Mouse (Mus musculus): Measurements from ENCODE around the gene Ubtd1. TPM values are rescaled to one million over a fixed set of nuclear protein-coding genes. Genes with fewer than 3 reads are reported as not detected.

Ubtd1 gene
- polyA plus RNA-seq, 1 experiment, result not detected

GRCm38 (mm10) chr19:42000446-42000958, 18.9 kb downstream of the Ubtd1 start:
- Histone ChIP-seq H3K4me3 (ENCODE audit: insufficient read depth, low read depth, low read length) (no peak overlapping the region), H3K27ac (ENCODE audit: insufficient read depth, low read depth, low read length) (no peak overlapping the region), H3K4me1 (ENCODE audit: control insufficient read depth, insufficient read depth, low read length) (peaks cover 5% of the 10 kb centered on the region)
- TF ChIP-seq CTCF (IDR thresholded peaks at IDR 0.05; ENCODE audit: insufficient read depth, low read depth, low read length), result no peak
- no peak for TF ChIP-seq POLR2A (IDR thresholded peaks at IDR 0.05; ENCODE audit: insufficient read depth, low read depth, low read length)
- WGBS, result 80% methylated on average over 4 of the region's 4 CpGs

- TF ChIP-seq POLR2A (IDR thresholded peaks at IDR 0.05; ENCODE audit: insufficient read depth, low read depth, low read length), result no peak
- TF ChIP-seq CTCF (IDR thresholded peaks at IDR 0.05; ENCODE audit: insufficient read depth, low read depth, low read length), result no peak
- Histone ChIP-seq H3K4me1 (ENCODE audit: control insufficient read depth, insufficient read depth, low read length) (peaks cover 9% of the 10 kb centered on the region), H3K4me3 (ENCODE audit: insufficient read depth, low read depth, low read length) (no peak overlapping the region), H3K27ac (ENCODE audit: insufficient read depth, low read depth, low read length) (no peak overlapping the region)
- 94% methylated on average over 12 of the region's 12 CpGs for WGBS
Observed at GRCm38 (mm10) chr19:42001253-42001980, 19.9 kb downstream of the Ubtd1 start.

GRCm38 (mm10) chr19:42004258-42004657, 22.7 kb downstream of the Ubtd1 start:
- 72% methylated on average over 6 of the region's 6 CpGs for WGBS
- TF ChIP-seq CTCF (IDR thresholded peaks at IDR 0.05; ENCODE audit: insufficient read depth, low read depth, low read length), result no peak
- TF ChIP-seq POLR2A (IDR thresholded peaks at IDR 0.05; ENCODE audit: insufficient read depth, low read depth, low read length), result no peak
- no peak overlapping the region for H3K27ac ChIP-seq (ENCODE audit: insufficient read depth, low read depth, low read length)
- H3K4me1 ChIP-seq (ENCODE audit: control insufficient read depth, insufficient read depth, low read length), result peaks cover 13% of the 10 kb centered on the region
- no peak overlapping the region for H3K4me3 ChIP-seq (ENCODE audit: insufficient read depth, low read depth, low read length)

- 73% methylated on average over 3 of the region's 3 CpGs for WGBS
- Histone ChIP-seq H3K4me3 (ENCODE audit: insufficient read depth, low read depth, low read length) (no peak overlapping the region), H3K27ac (ENCODE audit: insufficient read depth, low read depth, low read length) (no peak overlapping the region), H3K4me1 (ENCODE audit: control insufficient read depth, insufficient read depth, low read length) (peaks cover 16% of the 10 kb centered on the region)
- TF ChIP-seq POLR2A (IDR thresholded peaks at IDR 0.05; ENCODE audit: insufficient read depth, low read depth, low read length) (no peak), CTCF (IDR thresholded peaks at IDR 0.05; ENCODE audit: insufficient read depth, low read depth, low read length) (no peak)
Observed at GRCm38 (mm10) chr19:42005616-42006015, 24.1 kb downstream of the Ubtd1 start.

- H3K4me3 ChIP-seq (ENCODE audit: insufficient read depth, low read depth, low read length), result no peak overlapping the region
- TF ChIP-seq CTCF (IDR thresholded peaks at IDR 0.05; ENCODE audit: insufficient read depth, low read depth, low read length), result no peak
- no peak for TF ChIP-seq POLR2A (IDR thresholded peaks at IDR 0.05; ENCODE audit: insufficient read depth, low read depth, low read length)
- no peak overlapping the region for H3K27ac ChIP-seq (ENCODE audit: insufficient read depth, low read depth, low read length)
- 81% methylated on average over 8 of the region's 8 CpGs for WGBS
- H3K4me1 ChIP-seq (ENCODE audit: control insufficient read depth, insufficient read depth, low read length), result peaks cover 25% of the 10 kb centered on the region
Observed at GRCm38 (mm10) chr19:42006568-42006967, 25.0 kb downstream of the Ubtd1 start.

GRCm38 (mm10) chr19:42008586-42008985, 27.0 kb downstream of the Ubtd1 start:
- WGBS, result 90% methylated on average over 3 of the region's 3 CpGs
- Histone ChIP-seq H3K27ac (ENCODE audit: insufficient read depth, low read depth, low read length) (peak overlapping the region; percentile 30; the same call in 1 of the 2 replicates), H3K4me1 (ENCODE audit: control insufficient read depth, insufficient read depth, low read length) (peaks cover 28% of the 10 kb centered on the region), H3K4me3 (ENCODE audit: insufficient read depth, low read depth, low read length) (no peak overlapping the region)
- TF ChIP-seq CTCF (IDR thresholded peaks at IDR 0.05; ENCODE audit: insufficient read depth, low read depth, low read length), result no peak

GRCm38 (mm10) chr19:42009067-42009466, 27.5 kb downstream of the Ubtd1 start:
- peaks cover 28% of the 10 kb centered on the region for H3K4me1 ChIP-seq (ENCODE audit: control insufficient read depth, insufficient read depth, low read length)
- TF ChIP-seq CTCF (IDR thresholded peaks at IDR 0.05; ENCODE audit: insufficient read depth, low read depth, low read length), result no peak
- no peak for TF ChIP-seq POLR2A (IDR thresholded peaks at IDR 0.05; ENCODE audit: insufficient read depth, low read depth, low read length)
- H3K27ac ChIP-seq (ENCODE audit: insufficient read depth, low read depth, low read length), result 0 out of 2 replicates have a peak overlapping the region, but pooled peaks have one; percentile 30
- H3K4me3 ChIP-seq (ENCODE audit: insufficient read depth, low read depth, low read length), result no peak overlapping the region
- 62% methylated on average over 7 of the region's 7 CpGs for WGBS

GRCm38 (mm10) chr19:42010436-42010835, 28.9 kb downstream of the Ubtd1 start:
- Histone ChIP-seq H3K27ac (ENCODE audit: insufficient read depth, low read depth, low read length) (no peak overlapping the region), H3K4me1 (ENCODE audit: control insufficient read depth, insufficient read depth, low read length) (peaks cover 30% of the 10 kb centered on the region), H3K4me3 (ENCODE audit: insufficient read depth, low read depth, low read length) (no peak overlapping the region)
- WGBS, result 49% methylated on average over 4 of the region's 4 CpGs
- TF ChIP-seq POLR2A (IDR thresholded peaks at IDR 0.05; ENCODE audit: insufficient read depth, low read depth, low read length) (no peak), CTCF (IDR thresholded peaks at IDR 0.05; ENCODE audit: insufficient read depth, low read depth, low read length) (no peak)

GRCm38 (mm10) chr19:42011123-42011522, 29.6 kb downstream of the Ubtd1 start:
- no peak overlapping the region for H3K27ac ChIP-seq (ENCODE audit: insufficient read depth, low read depth, low read length)
- H3K4me3 ChIP-seq (ENCODE audit: insufficient read depth, low read depth, low read length), result no peak overlapping the region
- TF ChIP-seq CTCF (IDR thresholded peaks at IDR 0.05; ENCODE audit: insufficient read depth, low read depth, low read length) (no peak), POLR2A (IDR thresholded peaks at IDR 0.05; ENCODE audit: insufficient read depth, low read depth, low read length) (no peak)
- peaks cover 31% of the 10 kb centered on the region for H3K4me1 ChIP-seq (ENCODE audit: control insufficient read depth, insufficient read depth, low read length)
- WGBS, result 89% methylated on average over 7 of the region's 7 CpGs

Measured in olfactory bulb, adult 2 months (tissue).